Mouse (Mus musculus) stomach, postnatal 0 days (tissue): Measurements from ENCODE around the gene Mgll. TPM values are rescaled to one million over a fixed set of nuclear protein-coding genes. Genes with fewer than 3 reads are reported as not detected.

Experiments used
- ATAC-seq: fragments of 200-750 bp; cut with Nextera tagmentation; 2 replicates; pipeline ENCODE4 v1.8.0; 2017; ENCODE audit not compliant: low FRiP score, low TSS enrichment
- DNase-seq: peaks from one replicate; pipeline ENCODE4 v3.0.0-alpha.2; 2016; ENCODE audit warnings: low spot score
- H3K27ac ChIP-seq: fragments of 300-500 bp; sonication (generic); replicated peaks from 2 replicates; pipeline ENCODE4 v1.5.1; 2014; ENCODE audit warnings: mild to moderate bottlenecking, control low read depth
- H3K27me3 ChIP-seq: fragments of 300-500 bp; sonication (generic); 2 replicates; pipeline ENCODE4 v1.6.1; 2014; ENCODE audit warnings: low read length; ENCODE audit not compliant: control insufficient read depth, insufficient read depth
- H3K36me3 ChIP-seq: fragments of 300-500 bp; sonication (generic); 2 replicates; pipeline ENCODE4 v1.6.1; 2014; ENCODE audit warnings: low read length, mixed read lengths; ENCODE audit not compliant: control insufficient read depth, insufficient read depth
- H3K4me1 ChIP-seq: fragments of 300-500 bp; sonication (generic); replicated peaks from 2 replicates; pipeline ENCODE4 v1.6.1; 2014; ENCODE audit warnings: antibody characterized with exemption; ENCODE audit not compliant: control insufficient read depth, insufficient read depth
- H3K4me2 ChIP-seq: fragments of 300-500 bp; sonication (generic); replicated peaks from 2 replicates; pipeline ENCODE4 v1.6.1; 2014; ENCODE audit warnings: low read depth, mild to moderate bottlenecking, control low read depth, moderate library complexity
- H3K4me3 ChIP-seq: fragments of 300-500 bp; sonication (generic); 2 replicates; pipeline ENCODE4 v1.5.1; 2014; ENCODE audit warnings: low read depth, low read length, control low read depth
- H3K9ac ChIP-seq: fragments of 300-500 bp; sonication (generic); 2 replicates; pipeline ENCODE4 v1.6.1; 2014; ENCODE audit warnings: mild to moderate bottlenecking, low read length, control low read depth, mixed read lengths
- H3K9me3 ChIP-seq: fragments of 300-500 bp; sonication (generic); 2 replicates; pipeline ENCODE4 v1.6.1; 2016; ENCODE audit warnings: low read length; ENCODE audit not compliant: control insufficient read depth
- CTCF ChIP-seq: IDR thresholded peaks from 2 replicates; pipeline ENCODE4 v1.5.1; 2016; ENCODE audit warnings: antibody characterized with exemption, low read depth, mild to moderate bottlenecking, moderate library complexity
- EP300 ChIP-seq: optimal IDR thresholded peaks from 2 replicates; pipeline ENCODE3; 2016; ENCODE audit warnings: antibody characterized with exemption
- WGBS: fragments of 180-500 bp; shearing (Covaris S2); extraction: QIAGEN DNeasy Blood & Tissue Kit; methylation state at CpG from one replicate; pipeline ENCODE4 v1.1.7; 2014; 5-methylcytosine and 5-hydroxymethylcytosine counted together
- polyA plus RNA-seq: library from polyadenylated mRNA; unstranded; fragments of >200 nt; fragmentation: Nextera tagmentation; extraction: Ambion mirVana; gene quantifications from 2 replicates; pipeline ENCODE4 v1.2.1, GENCODE M21; 2015

The Mgll gene
- polyA plus RNA-seq, 1 experiment from 2014 or later, result 117 TPM

DNA sequence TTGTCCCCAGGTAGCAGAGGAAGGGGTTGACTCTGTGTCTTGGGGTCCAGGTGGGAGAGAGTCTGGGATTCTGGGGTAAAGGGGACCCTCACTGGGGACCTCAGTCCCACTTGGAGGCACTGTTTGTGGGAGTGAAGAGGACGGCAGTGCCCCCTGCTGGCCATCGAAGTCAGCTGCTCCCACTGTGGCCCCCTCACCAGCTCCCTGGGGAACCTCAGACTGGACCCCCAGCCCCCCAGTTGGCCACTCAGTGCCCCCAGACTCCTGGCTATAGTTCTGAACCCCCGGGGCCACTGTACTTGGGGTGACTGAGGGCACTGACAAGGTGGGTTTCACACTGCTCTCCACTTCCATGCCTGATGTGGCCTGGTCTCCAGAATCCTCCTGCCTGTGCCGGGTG lies 125.1 kb downstream of the Mgll start:
- DNase-seq (no peak), ATAC-seq (peak; percentile 11; the same call in 1 of the 2 replicates)

GRCm38 (mm10) chr6:88850034-88850433 lies 125.8 kb downstream of the Mgll start:
- DNase-seq (no peak), ATAC-seq (no peak)
- no peak overlapping the region for H3K27ac ChIP-seq
- no peak overlapping the region for H3K9ac ChIP-seq
- H3K4me3 ChIP-seq, result no peak overlapping the region
- H3K9me3 ChIP-seq, result no peaks in the 10 kb centered on the region
- WGBS, result 81% methylated on average over 7 of the region's 7 CpGs
- TF ChIP-seq CTCF, result peak; percentile 39
- no peak for TF ChIP-seq EP300
- no peaks in the 10 kb centered on the region for H3K4me1 ChIP-seq
- H3K27me3 ChIP-seq, result no peaks in the 10 kb centered on the region
- no peaks in the 10 kb centered on the region for H3K36me3 ChIP-seq
- H3K4me2 ChIP-seq, result no peak overlapping the region

More for the DNA sequence above, 125.1 kb downstream of the Mgll start:
- Histone ChIP-seq H3K4me2 (no peak overlapping the region), H3K27me3 (no peaks in the 10 kb centered on the region), H3K4me1 (no peaks in the 10 kb centered on the region), H3K27ac (no peak overlapping the region), H3K9ac (no peak overlapping the region), H3K36me3 (no peaks in the 10 kb centered on the region), H3K9me3 (no peaks in the 10 kb centered on the region), H3K4me3 (no peak overlapping the region)
- TF ChIP-seq EP300 (no peak), CTCF (peak; percentile 68)
- 61% methylated on average over 4 of the region's 4 CpGs for WGBS

- H3K4me1 ChIP-seq, result no peaks in the 10 kb centered on the region
- no peak overlapping the region for H3K9ac ChIP-seq
- no peak for ATAC-seq
- no peak for DNase-seq
- H3K4me2 ChIP-seq, result no peak overlapping the region
- no peaks in the 10 kb centered on the region for H3K36me3 ChIP-seq
- WGBS, result 74% methylated on average over 5 of the region's 5 CpGs
- TF ChIP-seq CTCF (no peak), EP300 (no peak)
- no peaks in the 10 kb centered on the region for H3K27me3 ChIP-seq
- H3K4me3 ChIP-seq, result no peak overlapping the region
- no peaks in the 10 kb centered on the region for H3K9me3 ChIP-seq
- H3K27ac ChIP-seq, result no peak overlapping the region
These were observed 130.3 kb downstream of the Mgll start for GRCm38 (mm10) chr6:88854509-88854908.

GRCm38 (mm10) chr6:88855636-88856035 lies 131.4 kb downstream of the Mgll start:
- Histone ChIP-seq H3K4me1 (no peaks in the 10 kb centered on the region), H3K27me3 (no peaks in the 10 kb centered on the region), H3K36me3 (no peaks in the 10 kb centered on the region), H3K4me2 (no peak overlapping the region), H3K9me3 (no peaks in the 10 kb centered on the region), H3K27ac (no peak overlapping the region), H3K4me3 (no peak overlapping the region), H3K9ac (no peak overlapping the region)
- WGBS, result 22% methylated on average over 5 of the region's 5 CpGs
- peak; percentile 60 for DNase-seq
- peak; percentile 56 for ATAC-seq
- TF ChIP-seq CTCF (peak; percentile 89), EP300 (no peak)

DNA sequence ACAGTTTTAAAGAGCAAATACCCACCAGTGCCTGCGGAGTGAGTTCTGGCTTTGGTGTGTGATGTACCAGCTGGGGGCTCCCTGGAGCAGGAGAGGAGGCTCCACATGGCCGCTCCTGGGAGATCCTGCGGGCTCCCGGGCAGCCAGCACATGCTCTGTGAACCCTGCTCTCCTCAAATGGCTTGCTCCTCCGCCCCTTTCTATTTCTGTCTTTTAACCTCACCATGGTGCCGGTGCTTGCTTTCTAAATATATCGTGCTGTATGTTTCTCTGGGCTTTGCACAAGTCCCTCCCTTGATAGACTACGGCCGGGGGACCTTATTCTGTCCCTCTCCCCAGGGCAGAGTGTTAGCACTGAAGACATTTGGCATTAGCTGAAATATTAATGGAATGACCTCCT lies 133.0 kb downstream of the Mgll start:
- TF ChIP-seq EP300, result no peak
- TF ChIP-seq CTCF, result peak; percentile 56
- no peak overlapping the region for H3K9ac ChIP-seq
- no peaks in the 10 kb centered on the region for H3K27me3 ChIP-seq
- H3K9me3 ChIP-seq, result no peaks in the 10 kb centered on the region
- H3K4me1 ChIP-seq, result no peaks in the 10 kb centered on the region
- WGBS, result 30% methylated on average over 9 of the region's 9 CpGs
- DNase-seq (no peak), ATAC-seq (peak; percentile 25; the same call in 1 of the 2 replicates)
- H3K36me3 ChIP-seq, result no peaks in the 10 kb centered on the region
- H3K4me3 ChIP-seq, result no peak overlapping the region
- H3K27ac ChIP-seq, result no peak overlapping the region
- H3K4me2 ChIP-seq, result no peak overlapping the region

DNA sequence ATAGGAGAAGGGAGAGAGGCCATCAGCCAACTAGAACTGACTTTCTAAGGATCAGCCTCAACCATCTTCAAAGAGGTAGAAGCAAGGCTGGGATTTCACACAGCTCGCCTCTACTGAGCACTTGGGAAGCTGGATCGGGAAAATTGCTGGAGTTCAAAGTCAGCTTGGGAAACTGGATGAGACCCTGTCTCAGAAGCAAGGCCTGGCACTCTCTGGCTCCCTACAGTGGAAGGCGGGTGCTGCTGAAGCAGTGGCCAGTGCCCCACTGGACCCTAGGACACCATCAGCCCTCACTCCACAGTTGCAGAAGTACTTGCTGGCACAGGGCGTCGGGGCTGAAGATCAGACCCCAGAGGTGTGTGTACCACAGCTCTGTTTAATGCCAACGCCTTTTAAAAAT lies 133.6 kb downstream of the Mgll start:
- Histone ChIP-seq H3K9me3 (no peaks in the 10 kb centered on the region), H3K9ac (no peak overlapping the region)

More for the DNA sequence above, 133.6 kb downstream of the Mgll start:
- Histone ChIP-seq H3K27me3 (no peaks in the 10 kb centered on the region), H3K4me1 (no peaks in the 10 kb centered on the region), H3K27ac (no peak overlapping the region), H3K36me3 (no peaks in the 10 kb centered on the region), H3K4me2 (no peak overlapping the region), H3K4me3 (no peak overlapping the region)
- DNase-seq (no peak), ATAC-seq (no peak)
- 78% methylated on average over 6 of the region's 6 CpGs for WGBS
- TF ChIP-seq EP300, result no peak
- TF ChIP-seq CTCF, result no peak
